Mouse (Mus musculus): ENCODE data around the gene Mtus2. TPM values are rescaled to one million over a fixed set of nuclear protein-coding genes. Genes with fewer than 3 reads are reported as not detected.
"Not testable (repeated sequence)": the region's sequence is repeated elsewhere in the genome, so short reads cannot be mapped to it uniquely, and the experiment has no call there.

Gene Mtus2
- total and polyA plus RNA-seq, 2 experiments from 2014 or later = 38.0 to 41.6 TPM

GRCm38 (mm10) chr5:148304112-148304511 lies 347.0 kb downstream of the Mtus2 start:
- no peak for TF ChIP-seq CTCF (IDR thresholded peaks at IDR 0.05)
- no peak overlapping the region for H3K9ac ChIP-seq (replicated peaks; ENCODE audit: low read length, poor library complexity, severe bottlenecking)
- no peaks in the 10 kb centered on the region for H3K27me3 ChIP-seq (ENCODE audit: insufficient read depth, low read length)
- no peaks in the 10 kb centered on the region; the same call in 1 of the 2 replicates for H3K9me3 ChIP-seq (ENCODE audit: low read length)
- H3K36me3 ChIP-seq (ENCODE audit: insufficient read depth, low read length) = peaks cover 34% of the 10 kb centered on the region
- H3K27ac ChIP-seq (ENCODE audit: low read depth, low read length) = no peak overlapping the region
- DNase-seq (ENCODE audit: low spot score) (no peak), ATAC-seq (ENCODE audit: low FRiP score) (no peak)
- no peaks in the 10 kb centered on the region for H3K4me1 ChIP-seq (ENCODE audit: insufficient read depth, low read length)
- WGBS = 90% methylated on average over 2 of the region's 2 CpGs
- no peak overlapping the region for H3K4me2 ChIP-seq (ENCODE audit: low read depth, low read length, poor library complexity, severe bottlenecking)
- H3K4me3 ChIP-seq (ENCODE audit: low read depth, low read length) = no peak overlapping the region

DNA sequence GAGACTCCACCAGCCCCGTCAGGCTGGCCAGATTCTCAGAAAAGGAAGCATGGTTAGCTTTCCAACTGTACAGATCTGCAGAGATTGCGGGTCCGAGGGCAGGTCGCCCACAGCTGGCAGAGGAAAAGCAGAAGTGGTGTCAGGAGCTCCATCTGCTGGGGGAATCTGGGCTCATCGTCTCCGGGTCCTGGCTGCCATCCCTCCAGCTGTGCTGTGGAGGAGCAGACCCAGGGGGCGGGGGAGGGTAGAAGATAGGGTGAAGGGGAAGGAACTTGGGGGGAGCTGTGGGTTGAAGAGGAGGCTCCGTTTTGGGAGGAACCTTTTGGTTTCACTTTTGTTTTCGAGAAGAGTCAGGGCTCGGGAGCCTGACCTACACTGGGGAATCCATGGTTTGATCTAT lies 353.7 kb downstream of the Mtus2 start:
- H3K4me2 ChIP-seq (ENCODE audit: low read depth, low read length, poor library complexity, severe bottlenecking) = no peak overlapping the region
- peaks cover 23% of the 10 kb centered on the region for H3K36me3 ChIP-seq (ENCODE audit: insufficient read depth, low read length)
- H3K4me3 ChIP-seq (ENCODE audit: low read depth, low read length) = no peak overlapping the region
- no peaks in the 10 kb centered on the region for H3K27me3 ChIP-seq (ENCODE audit: insufficient read depth, low read length)
- DNase-seq (ENCODE audit: low spot score) = no peak
- H3K4me1 ChIP-seq (ENCODE audit: insufficient read depth, low read length) = no peaks in the 10 kb centered on the region
- H3K9me3 ChIP-seq (ENCODE audit: low read length) = no peaks in the 10 kb centered on the region
- ATAC-seq (ENCODE audit: low FRiP score) = no peak
- TF ChIP-seq CTCF (IDR thresholded peaks at IDR 0.05) = peak; percentile 12; the same call in 1 of the 2 replicates
- H3K27ac ChIP-seq (ENCODE audit: low read depth, low read length) = no peak overlapping the region
- WGBS = 75% methylated on average over 10 of the region's 10 CpGs
- no peak overlapping the region for H3K9ac ChIP-seq (replicated peaks; ENCODE audit: low read length, poor library complexity, severe bottlenecking)

DNA sequence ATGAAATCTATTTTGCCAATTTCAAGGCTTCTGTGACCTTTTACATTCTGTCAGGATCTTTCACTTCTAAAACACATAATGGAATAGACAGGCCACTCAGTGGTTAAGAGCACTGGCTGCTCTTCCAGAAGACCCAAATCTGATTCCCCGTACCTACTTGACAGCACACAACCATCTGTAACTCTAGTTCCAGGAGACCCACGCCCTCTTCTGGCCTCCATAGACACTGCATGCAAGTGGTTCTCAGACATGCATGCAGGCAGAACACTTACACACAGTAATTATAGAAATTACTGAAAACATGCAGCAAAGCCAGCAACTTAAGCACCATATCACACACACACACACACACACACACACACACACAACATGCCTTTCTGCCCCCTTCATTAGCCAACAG lies 355.3 kb downstream of the Mtus2 start:
- H3K9ac ChIP-seq (replicated peaks; ENCODE audit: low read length, poor library complexity, severe bottlenecking) = no peak overlapping the region
- H3K36me3 ChIP-seq (ENCODE audit: insufficient read depth, low read length) = peaks cover 14% of the 10 kb centered on the region; the same call in 1 of the 2 replicates
- no peaks in the 10 kb centered on the region for H3K27me3 ChIP-seq (ENCODE audit: insufficient read depth, low read length)
- no peak overlapping the region for H3K27ac ChIP-seq (ENCODE audit: low read depth, low read length)
- 52% methylated on average over 2 of the region's 2 CpGs for WGBS
- no peaks in the 10 kb centered on the region for H3K9me3 ChIP-seq (ENCODE audit: low read length)
- H3K4me3 ChIP-seq (ENCODE audit: low read depth, low read length) = no peak overlapping the region
- DNase-seq (ENCODE audit: low spot score) (no peak), ATAC-seq (ENCODE audit: low FRiP score) (no peak)
- no peaks in the 10 kb centered on the region for H3K4me1 ChIP-seq (ENCODE audit: insufficient read depth, low read length)
- TF ChIP-seq CTCF (IDR thresholded peaks at IDR 0.05) = peak; percentile 36
- H3K4me2 ChIP-seq (ENCODE audit: low read depth, low read length, poor library complexity, severe bottlenecking) = no peak overlapping the region

- Histone ChIP-seq H3K4me3 (ENCODE audit: low read depth, low read length) (no peak overlapping the region), H3K27ac (ENCODE audit: low read depth, low read length) (no peak overlapping the region), H3K27me3 (ENCODE audit: insufficient read depth, low read length) (no peaks in the 10 kb centered on the region), H3K4me1 (ENCODE audit: insufficient read depth, low read length) (no peaks in the 10 kb centered on the region), H3K36me3 (ENCODE audit: insufficient read depth, low read length) (peaks cover 14% of the 10 kb centered on the region; the same call in 1 of the 2 replicates), H3K4me2 (ENCODE audit: low read depth, low read length, poor library complexity, severe bottlenecking) (no peak overlapping the region), H3K9me3 (ENCODE audit: low read length) (no peaks in the 10 kb centered on the region), H3K9ac (replicated peaks; ENCODE audit: low read length, poor library complexity, severe bottlenecking) (no peak overlapping the region)
- DNase-seq (ENCODE audit: low spot score) (no peak), ATAC-seq (ENCODE audit: low FRiP score) (no peak)
- WGBS = 90% methylated on average over 5 of the region's 5 CpGs
- no peak for TF ChIP-seq CTCF (IDR thresholded peaks at IDR 0.05)
Observed at GRCm38 (mm10) chr5:148314931-148315330, 357.8 kb downstream of the Mtus2 start.

GRCm38 (mm10) chr5:148325317-148325885 lies 368.3 kb downstream of the Mtus2 start:
- H3K9ac ChIP-seq (replicated peaks; ENCODE audit: low read length, poor library complexity, severe bottlenecking) = no peak overlapping the region
- H3K27ac ChIP-seq (ENCODE audit: low read depth, low read length) = no peak overlapping the region
- WGBS = 43% methylated on average over 4 of the region's 4 CpGs
- peak; percentile 95 for TF ChIP-seq CTCF (IDR thresholded peaks at IDR 0.05)
- H3K4me1 ChIP-seq (ENCODE audit: insufficient read depth, low read length) = no peaks in the 10 kb centered on the region
- no peaks in the 10 kb centered on the region for H3K9me3 ChIP-seq (ENCODE audit: low read length)
- no peak overlapping the region for H3K4me2 ChIP-seq (ENCODE audit: low read depth, low read length, poor library complexity, severe bottlenecking)
- DNase-seq (ENCODE audit: low spot score) = peak; percentile 68
- H3K27me3 ChIP-seq (ENCODE audit: insufficient read depth, low read length) = no peaks in the 10 kb centered on the region
- no peaks in the 10 kb centered on the region for H3K36me3 ChIP-seq (ENCODE audit: insufficient read depth, low read length)
- no peak overlapping the region for H3K4me3 ChIP-seq (ENCODE audit: low read depth, low read length)
- no peak for ATAC-seq (ENCODE audit: low FRiP score)

DNA sequence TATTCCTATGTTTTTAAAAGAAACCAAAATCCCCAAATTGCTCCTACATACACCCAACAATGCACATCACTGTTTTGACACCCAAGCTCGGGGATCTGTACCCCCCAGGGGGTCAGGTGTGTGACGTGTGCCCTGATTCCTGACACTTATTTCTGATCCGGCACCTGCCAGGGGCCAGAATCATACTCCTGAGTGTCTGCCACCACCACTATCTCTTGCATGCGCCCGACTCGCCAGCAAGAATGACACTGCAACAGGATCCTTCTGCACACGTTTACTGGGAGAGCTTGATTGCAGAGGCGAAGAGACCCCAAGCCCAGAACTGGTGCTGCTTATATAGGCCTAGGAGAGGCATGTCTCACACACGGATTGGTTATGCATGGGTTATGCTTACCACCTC lies 369.2 kb downstream of the Mtus2 start:
- not testable (repeated sequence) for H3K27ac ChIP-seq (ENCODE audit: low read depth, low read length); H3K9ac ChIP-seq (replicated peaks; ENCODE audit: low read length, poor library complexity, severe bottlenecking); H3K9me3 ChIP-seq (ENCODE audit: low read length); H3K4me3 ChIP-seq (ENCODE audit: low read depth, low read length); H3K27me3 ChIP-seq (ENCODE audit: insufficient read depth, low read length); H3K36me3 ChIP-seq (ENCODE audit: insufficient read depth, low read length); DNase-seq (ENCODE audit: low spot score); H3K4me1 ChIP-seq (ENCODE audit: insufficient read depth, low read length); ATAC-seq (ENCODE audit: low FRiP score); H3K4me2 ChIP-seq (ENCODE audit: low read depth, low read length, poor library complexity, severe bottlenecking)
- WGBS = 88% methylated on average over 8 of the region's 9 CpGs
